Mouse (Mus musculus): ENCODE measurements at regions not wholly inside any gene's neighbourhood (a gene's known extent, or its start where the extent isn't known, plus 50 kb on each side); places are given as distances from the start of the nearest gene placed in this dataset.
A peak's percentile ranks its signal among the peaks of the same experiment; 100 is the strongest.

DNA sequence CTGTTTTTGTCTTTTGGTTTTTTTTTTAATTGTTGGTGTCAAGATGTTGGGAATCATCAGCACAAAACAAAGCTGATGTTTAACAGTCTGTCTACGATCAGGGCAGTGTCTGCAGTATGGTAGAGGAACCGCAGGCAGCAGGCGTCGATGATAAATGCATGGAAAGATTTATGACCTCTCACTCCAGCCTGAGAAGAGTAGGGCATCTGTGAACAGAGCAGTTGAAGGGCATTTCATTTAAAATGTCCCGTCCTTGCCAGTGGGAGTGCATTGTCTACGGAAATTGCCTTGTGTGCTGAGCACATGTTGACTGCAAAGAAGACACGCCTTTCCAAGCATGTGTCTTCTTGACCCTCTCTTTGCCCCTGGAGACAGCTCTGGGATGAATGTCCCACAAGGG lies 158.7 kb downstream of the Glrx3 start:
- TF ChIP-seq NRF1 (IDR thresholded peaks at IDR 0.05; ENCODE audit: insufficient read depth, low read depth, low read length, poor library complexity, severe bottlenecking) (no peak), ZMIZ1 (IDR thresholded peaks at IDR 0.05; ENCODE audit: low read depth, low read length) (no peak), UBTF (IDR thresholded peaks at IDR 0.05; ENCODE audit: borderline replicate concordance, insufficient read depth, low read depth, low read length) (no peak), CHD1 (IDR thresholded peaks at IDR 0.05; ENCODE audit: low read depth, low read length) (no peak), POLR2AphosphoS2 (IDR thresholded peaks at IDR 0.05; ENCODE audit: low read length) (no peak), MAX (IDR thresholded peaks at IDR 0.05; ENCODE audit: low read length) (no peak), TAL1 (IDR thresholded peaks at IDR 0.05; ENCODE audit: low read length) (no peak), NELFE (IDR thresholded peaks at IDR 0.05; ENCODE audit: low read depth, low read length) (no peak), POLR2A (IDR thresholded peaks at IDR 0.05; ENCODE audit: control insufficient read depth in 1 of 2, insufficient read depth in 1 of 2, low read depth in 1 of 2, low read length in 2 of 2, poor library complexity in 1 of 2) (no peak), ZC3H11A (IDR thresholded peaks at IDR 0.05; ENCODE audit: low read depth, low read length) (no peak), CHD2 (IDR thresholded peaks at IDR 0.05; ENCODE audit: low read length) (no peak), MXI1 (IDR thresholded peaks at IDR 0.05; ENCODE audit: low read depth, low read length) (no peak), KAT2A (conservative IDR thresholded peaks at IDR 0.05; ENCODE audit: low read depth, low read length) (no peak), GABPA (IDR thresholded peaks at IDR 0.05; ENCODE audit: low read depth, low read length) (no peak), POLR2AphosphoS5 (IDR thresholded peaks at IDR 0.05; ENCODE audit: borderline replicate concordance, low read depth, low read length) (no peak), ZKSCAN1 (IDR thresholded peaks at IDR 0.05; ENCODE audit: low read depth, low read length) (no peak), BHLHE40 (IDR thresholded peaks at IDR 0.05; ENCODE audit: borderline replicate concordance, low read depth, low read length) (no peak)
- Histone ChIP-seq H3K4me3 (ENCODE audit: control insufficient read depth in 1 of 2, insufficient read depth in 1 of 2, low read depth in 2 of 2, low read length in 2 of 2) (no peak overlapping the region), H3K36me3 (ENCODE audit: control insufficient read depth in 1 of 2, insufficient read depth in 2 of 2, low read length in 2 of 2) (no peaks in the 10 kb centered on the region), H3K79me2 (ENCODE audit: control insufficient read depth, insufficient read depth, low read length, poor library complexity) (no peaks in the 10 kb centered on the region), H3K27me3 (ENCODE audit: control insufficient read depth in 1 of 2, insufficient read depth in 2 of 2, low read length in 2 of 2) (no peaks in the 10 kb centered on the region), H3K9me3 (replicated peaks; ENCODE audit: insufficient read depth, low read length) (no peaks in the 10 kb centered on the region), H3K9ac (ENCODE audit: control insufficient read depth, low read depth, low read length, poor library complexity, severe bottlenecking) (no peak overlapping the region), H3K4me1 (ENCODE audit: control insufficient read depth in 1 of 2, insufficient read depth in 2 of 2, low read length in 2 of 2) (no peaks in the 10 kb centered on the region), H3K27ac (ENCODE audit: control insufficient read depth, low read depth, low read length) (no peak overlapping the region)
- DNase-seq (ENCODE audit: low read depth, low spot score): no peak

DNA sequence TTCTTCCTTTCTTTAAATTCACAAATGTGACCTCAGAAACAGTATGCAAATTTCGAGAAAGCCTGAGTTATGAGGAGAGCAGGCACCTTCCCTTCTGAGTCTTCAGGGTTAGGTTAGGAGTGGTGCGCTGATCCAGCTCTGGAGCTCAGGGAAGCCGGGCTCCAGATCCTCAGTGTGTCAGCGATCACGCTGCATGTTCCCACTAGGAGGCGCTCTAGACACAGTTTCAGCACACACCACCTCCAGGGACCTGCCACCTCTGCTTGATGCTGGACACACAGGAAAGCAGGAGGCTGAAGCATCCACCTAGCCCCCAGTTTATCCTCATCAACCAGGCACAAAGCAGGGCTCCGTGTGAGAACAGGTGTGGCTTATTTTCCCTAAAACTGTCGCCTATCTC lies 165.6 kb downstream of the Glrx3 start:
- H3K4me3 ChIP-seq (ENCODE audit: control insufficient read depth in 1 of 2, insufficient read depth in 1 of 2, low read depth in 2 of 2, low read length in 2 of 2): no peak overlapping the region
- no peaks in the 10 kb centered on the region for H3K79me2 ChIP-seq (ENCODE audit: control insufficient read depth, insufficient read depth, low read length, poor library complexity)
- no peaks in the 10 kb centered on the region for H3K36me3 ChIP-seq (ENCODE audit: control insufficient read depth in 1 of 2, insufficient read depth in 2 of 2, low read length in 2 of 2)
- H3K9me3 ChIP-seq (replicated peaks; ENCODE audit: insufficient read depth, low read length): no peaks in the 10 kb centered on the region
- no peak overlapping the region for H3K27ac ChIP-seq (ENCODE audit: control insufficient read depth, low read depth, low read length)
- H3K27me3 ChIP-seq (ENCODE audit: control insufficient read depth in 1 of 2, insufficient read depth in 2 of 2, low read length in 2 of 2): no peaks in the 10 kb centered on the region
- no peak for DNase-seq (ENCODE audit: low read depth, low spot score)
- H3K9ac ChIP-seq (ENCODE audit: control insufficient read depth, low read depth, low read length, poor library complexity, severe bottlenecking): no peak overlapping the region
- H3K4me1 ChIP-seq (ENCODE audit: control insufficient read depth in 1 of 2, insufficient read depth in 2 of 2, low read length in 2 of 2): no peaks in the 10 kb centered on the region
- TF ChIP-seq CTCF (IDR thresholded peaks at IDR 0.05 in 2 of 3, conservative IDR thresholded peaks at IDR 0.05 in 1 of 3; ENCODE audit: control insufficient read depth in 1 of 3, insufficient read depth in 1 of 3, low read depth in 2 of 3, low read length in 3 of 3, poor library complexity in 1 of 3, severe bottlenecking in 1 of 3) (peak in 1 of 3 experiments; percentile 18; a peak in 1 of 6 replicates), MAZ (IDR thresholded peaks at IDR 0.05; ENCODE audit: low read depth, low read length) (no peak)
